Mouse (Mus musculus) forebrain, embryonic 16.5 days (tissue): ENCODE data around the gene Wls. TPM values are rescaled to one million over a fixed set of nuclear protein-coding genes. Genes with fewer than 3 reads are reported as not detected.

ENCODE experiments used
- ATAC-seq: fragments of 200-750 bp; cut with Nextera tagmentation; 2 replicates; pipeline ENCODE4 v1.8.0; 2017; ENCODE audit warnings: mild to moderate bottlenecking, moderate library complexity
- H3K27ac ChIP-seq: fragments of 300-500 bp; sonication (generic); 2 replicates; pipeline ENCODE4 v1.5.1; 2014; ENCODE audit warnings: low read length, control low read depth
- H3K27me3 ChIP-seq: fragments of 300-500 bp; sonication (generic); replicated peaks from 2 replicates; pipeline ENCODE4 v1.6.1; 2014; ENCODE audit warnings: low read length; ENCODE audit not compliant: control insufficient read depth, insufficient read depth
- H3K36me3 ChIP-seq: fragments of 300-500 bp; sonication (generic); 2 replicates; pipeline ENCODE4 v1.6.1; 2014; ENCODE audit not compliant: control insufficient read depth, insufficient read depth
- H3K4me1 ChIP-seq: fragments of 300-500 bp; sonication (generic); replicated peaks from 2 replicates; pipeline ENCODE4 v1.6.1; 2014; ENCODE audit warnings: low read length; ENCODE audit not compliant: control insufficient read depth, insufficient read depth
- H3K4me2 ChIP-seq: fragments of 300-500 bp; sonication (generic); 2 replicates; pipeline ENCODE4 v1.6.1; 2014; ENCODE audit warnings: mild to moderate bottlenecking, low read length, control low read depth
- H3K4me3 ChIP-seq: fragments of 300-500 bp; sonication (generic); replicated peaks from 2 replicates; pipeline ENCODE4 v1.5.1; 2014; ENCODE audit warnings: mild to moderate bottlenecking, low read length, control low read depth
- H3K9ac ChIP-seq: fragments of 300-500 bp; sonication (generic); replicated peaks from 2 replicates; pipeline ENCODE4 v1.6.1; 2014; ENCODE audit warnings: low read depth, low read length, control low read depth
- H3K9me3 ChIP-seq: fragments of 300-500 bp; sonication (generic); 2 replicates; pipeline ENCODE4 v1.6.1; 2016; ENCODE audit warnings: low read length; ENCODE audit not compliant: control insufficient read depth
- WGBS: fragments of 180-500 bp; shearing (Covaris S2); extraction: QIAGEN DNeasy Blood & Tissue Kit; methylation state at CpG from one replicate; pipeline ENCODE4 v1.1.7; 2014; 5-methylcytosine and 5-hydroxymethylcytosine counted together
- polyA plus RNA-seq: library from polyadenylated mRNA; unstranded; fragments of >200 nt; fragmentation: Nextera tagmentation; extraction: Ambion mirVana; gene quantifications from 2 replicates; pipeline ENCODE4 v1.2.1, GENCODE M21; 2015

Wls gene
- polyA plus RNA-seq, 1 experiment from 2014 or later, result 34.6 TPM

- Histone ChIP-seq H3K27me3 (peaks cover 3% of the 10 kb centered on the region), H3K36me3 (no peaks in the 10 kb centered on the region), H3K9me3 (no peaks in the 10 kb centered on the region), H3K27ac (no peak overlapping the region), H3K9ac (no peak overlapping the region), H3K4me3 (no peak overlapping the region), H3K4me2 (no peak overlapping the region), H3K4me1 (peaks cover 5% of the 10 kb centered on the region; the same call in 1 of the 2 replicates)
- WGBS, result 6% methylated on average over 2 of the region's 2 CpGs
- peak; percentile 90 for ATAC-seq
These were observed 12.0 kb downstream of the Wls start for GRCm38 (mm10) chr3:159851476-159851875.

- Histone ChIP-seq H3K9ac (no peak overlapping the region), H3K36me3 (no peaks in the 10 kb centered on the region), H3K4me1 (peaks cover 5% of the 10 kb centered on the region; the same call in 1 of the 2 replicates), H3K27me3 (peaks cover 3% of the 10 kb centered on the region), H3K4me3 (no peak overlapping the region), H3K9me3 (no peaks in the 10 kb centered on the region), H3K4me2 (no peak overlapping the region), H3K27ac (no peak overlapping the region)
- peak; percentile 97 for ATAC-seq
- 9% methylated on average over 2 of the region's 2 CpGs for WGBS
These were observed 12.5 kb downstream of the Wls start for GRCm38 (mm10) chr3:159851980-159852379.

DNA sequence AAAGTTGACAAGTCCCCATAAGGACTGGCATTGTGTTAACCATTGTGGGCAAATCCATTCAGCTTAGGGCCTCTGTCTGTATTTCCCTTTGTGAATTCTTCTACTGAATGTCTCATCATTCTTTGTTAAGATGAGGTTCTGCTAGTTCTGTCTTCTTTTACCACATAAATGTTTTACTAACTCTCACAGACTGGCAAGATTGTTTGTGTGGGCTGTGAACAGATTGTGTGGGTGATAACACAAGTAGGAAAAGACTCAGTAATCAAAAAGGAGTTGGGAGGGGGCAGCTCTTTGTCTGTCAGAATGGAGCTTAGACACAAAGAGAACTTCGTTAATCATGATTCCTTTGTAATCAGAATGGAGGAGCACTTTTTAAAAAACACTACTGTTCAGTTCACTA is 17.6 kb downstream of the Wls start:
- no peaks in the 10 kb centered on the region for H3K36me3 ChIP-seq
- no peaks in the 10 kb centered on the region for H3K9me3 ChIP-seq
- H3K9ac ChIP-seq, result no peak overlapping the region
- H3K4me1 ChIP-seq, result no peaks in the 10 kb centered on the region
- no peak overlapping the region for H3K27ac ChIP-seq
- H3K4me3 ChIP-seq, result no peak overlapping the region
- H3K4me2 ChIP-seq, result no peak overlapping the region
- no peak for ATAC-seq
- no peaks in the 10 kb centered on the region for H3K27me3 ChIP-seq
- WGBS, result 0% methylated on average over 1 of the region's 1 CpGs

DNA sequence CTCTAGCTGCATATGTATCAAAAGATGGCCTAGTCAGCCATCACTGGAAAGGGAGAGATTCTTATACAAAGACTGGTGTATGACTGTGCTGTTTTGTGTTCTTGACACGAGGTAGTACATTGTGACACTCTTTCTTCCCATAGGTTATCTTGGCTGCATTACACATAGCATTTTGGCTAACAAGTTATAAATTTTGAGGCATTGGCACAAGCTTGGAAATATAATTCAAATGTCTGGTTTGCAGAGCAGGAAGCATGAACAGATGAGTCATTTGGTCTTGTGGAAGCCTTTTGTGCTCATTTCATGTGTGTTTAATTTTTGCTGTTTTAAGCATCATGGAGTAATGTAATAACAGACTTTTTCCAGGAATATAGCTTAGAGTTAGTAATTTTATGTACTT is 26.2 kb downstream of the Wls start:
- no peaks in the 10 kb centered on the region for H3K4me1 ChIP-seq
- H3K9me3 ChIP-seq, result no peaks in the 10 kb centered on the region
- no peak overlapping the region for H3K9ac ChIP-seq
- ATAC-seq, result no peak
- H3K4me3 ChIP-seq, result no peak overlapping the region
- no peaks in the 10 kb centered on the region for H3K27me3 ChIP-seq
- no peak overlapping the region for H3K27ac ChIP-seq
- no peak overlapping the region for H3K4me2 ChIP-seq
- H3K36me3 ChIP-seq, result no peaks in the 10 kb centered on the region
- 81% methylated on average over 1 of the region's 1 CpGs for WGBS

- Histone ChIP-seq H3K4me2 (no peak overlapping the region), H3K27me3 (no peaks in the 10 kb centered on the region), H3K9me3 (no peaks in the 10 kb centered on the region), H3K9ac (no peak overlapping the region), H3K4me1 (no peaks in the 10 kb centered on the region), H3K36me3 (no peaks in the 10 kb centered on the region), H3K4me3 (no peak overlapping the region), H3K27ac (no peak overlapping the region)
- ATAC-seq, result peak; percentile 80
These were observed 39.5 kb downstream of the Wls start for GRCm38 (mm10) chr3:159878983-159879382.

GRCm38 (mm10) chr3:159883325-159883724 is 43.9 kb downstream of the Wls start:
- no peak for ATAC-seq
- Histone ChIP-seq H3K27ac (no peak overlapping the region), H3K4me1 (peaks cover 16% of the 10 kb centered on the region), H3K27me3 (no peaks in the 10 kb centered on the region), H3K4me2 (no peak overlapping the region), H3K36me3 (no peaks in the 10 kb centered on the region), H3K4me3 (no peak overlapping the region), H3K9me3 (no peaks in the 10 kb centered on the region), H3K9ac (no peak overlapping the region)
- 31% methylated on average over 2 of the region's 2 CpGs for WGBS

DNA sequence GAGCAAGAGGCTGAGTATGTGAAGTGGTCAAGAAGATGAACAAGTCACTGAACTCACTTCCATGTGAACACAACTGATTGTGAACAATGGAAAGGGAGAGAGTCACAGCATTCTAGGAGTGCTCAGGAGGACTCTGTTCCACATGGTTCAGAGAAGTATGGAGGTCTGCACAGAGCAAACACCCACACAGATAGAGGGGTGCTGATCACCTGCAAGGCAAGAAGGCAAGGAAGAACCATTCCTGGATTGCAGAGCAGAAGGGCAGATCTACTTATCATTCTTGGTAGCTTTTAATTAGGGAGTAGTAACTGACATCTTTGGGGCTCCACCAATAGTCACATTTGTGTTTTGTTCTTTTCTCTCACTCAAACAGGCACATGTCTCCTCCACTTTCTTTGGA is 45.3 kb downstream of the Wls start:
- Histone ChIP-seq H3K4me2 (no peak overlapping the region), H3K9ac (no peak overlapping the region)

GRCm38 (mm10) chr3:159885271-159885670 is 45.8 kb downstream of the Wls start:
- WGBS, result 4% methylated on average over 3 of the region's 3 CpGs
- H3K36me3 ChIP-seq, result no peaks in the 10 kb centered on the region
- H3K9me3 ChIP-seq, result no peaks in the 10 kb centered on the region
- H3K4me2 ChIP-seq, result no peak overlapping the region
- no peak overlapping the region for H3K4me3 ChIP-seq
- no peaks in the 10 kb centered on the region for H3K27me3 ChIP-seq
- H3K27ac ChIP-seq, result peak overlapping the region; percentile 47
- peak; percentile 95 for ATAC-seq
- H3K9ac ChIP-seq, result no peak overlapping the region
- peaks cover 16% of the 10 kb centered on the region for H3K4me1 ChIP-seq

More for the DNA sequence above, 45.3 kb downstream of the Wls start:
- ATAC-seq, result peak; percentile 23; the same call in 1 of the 2 replicates
- H3K27me3 ChIP-seq, result no peaks in the 10 kb centered on the region
- peaks cover 16% of the 10 kb centered on the region for H3K4me1 ChIP-seq
- H3K4me3 ChIP-seq, result no peak overlapping the region
- H3K9me3 ChIP-seq, result no peaks in the 10 kb centered on the region
- H3K27ac ChIP-seq, result peak overlapping the region; percentile 47
- H3K36me3 ChIP-seq, result no peaks in the 10 kb centered on the region

GRCm38 (mm10) chr3:159885781-159886400 is 46.4 kb downstream of the Wls start:
- Histone ChIP-seq H3K4me1 (peaks cover 16% of the 10 kb centered on the region), H3K27me3 (no peaks in the 10 kb centered on the region), H3K36me3 (no peaks in the 10 kb centered on the region), H3K4me3 (no peak overlapping the region), H3K9me3 (no peaks in the 10 kb centered on the region), H3K27ac (peak overlapping the region; percentile 61), H3K9ac (no peak overlapping the region), H3K4me2 (no peak overlapping the region)
- WGBS, result 0% methylated on average over 1 of the region's 1 CpGs
- peak; percentile 81 for ATAC-seq
